Mouse (Mus musculus): ENCODE measurements around the gene Araf.
"Not testable (repeated sequence)": the region's sequence is repeated elsewhere in the genome, so short reads cannot be mapped to it uniquely, and the experiment has no call there.

Araf gene

GRCm38 (mm10) chrX:20797681-20798080 is at the start of gene Araf:
Araf (plus strand) TSS chrX:20797814.
- DNase-seq (ENCODE audit: low spot score in 2 of 2) = no peak

- no peak for DNase-seq (ENCODE audit: low spot score in 2 of 2)
These were observed 48.8 kb upstream of the Araf start for GRCm38 (mm10) chrX:20748829-20749228.

- DNase-seq (ENCODE audit: low spot score in 2 of 2) = no peak
These were observed 36.4 kb upstream of the Araf start for GRCm38 (mm10) chrX:20761201-20761600.

- peak; percentile 22 to 74 for DNase-seq (ENCODE audit: low spot score in 2 of 2)
These were observed 26.8 kb upstream of the Araf start for GRCm38 (mm10) chrX:20770697-20771381.

GRCm38 (mm10) chrX:20771666-20772065 is 25.9 kb upstream of the Araf start:
- no peak for DNase-seq (ENCODE audit: low spot score in 2 of 2)

- no peak for DNase-seq (ENCODE audit: low spot score in 2 of 2)
These were observed 22.2 kb upstream of the Araf start for GRCm38 (mm10) chrX:20775271-20776016.

GRCm38 (mm10) chrX:20777619-20778018 is 20.0 kb upstream of the Araf start:
- DNase-seq (ENCODE audit: low spot score in 2 of 2) = no peak

GRCm38 (mm10) chrX:20787309-20787708 is 10.3 kb upstream of the Araf start:
- no peak for DNase-seq (ENCODE audit: low spot score in 2 of 2)

GRCm38 (mm10) chrX:20792417-20792816 is 5.2 kb upstream of the Araf start:
- DNase-seq (ENCODE audit: low spot score in 2 of 2) = no peak

GRCm38 (mm10) chrX:20793230-20793629 is 4.4 kb upstream of the Araf start:
- DNase-seq (ENCODE audit: low spot score in 2 of 2) = no peak

GRCm38 (mm10) chrX:20794229-20794628 is 3.4 kb upstream of the Araf start:
- no peak for DNase-seq (ENCODE audit: low spot score in 2 of 2)

GRCm38 (mm10) chrX:20798141-20798796 is 655 bp downstream of the Araf start:
- peak; percentile 79 to 80 for DNase-seq (ENCODE audit: low spot score in 2 of 2)

GRCm38 (mm10) chrX:20798797-20799147 is 1.2 kb downstream of the Araf start:
- DNase-seq (ENCODE audit: low spot score in 2 of 2) = no peak

- no peak for DNase-seq (ENCODE audit: low spot score in 2 of 2)
These were observed 3.8 kb downstream of the Araf start for GRCm38 (mm10) chrX:20801456-20801855.

- DNase-seq (ENCODE audit: low spot score in 2 of 2) = not testable (repeated sequence)
These were observed 6.7 kb downstream of the Araf start for GRCm38 (mm10) chrX:20804301-20804700.

GRCm38 (mm10) chrX:20806295-20806694 is 8.7 kb downstream of the Araf start:
- DNase-seq (ENCODE audit: low spot score in 2 of 2) = no peak

GRCm38 (mm10) chrX:20816974-20817373 is 19.4 kb downstream of the Araf start:
- DNase-seq (ENCODE audit: low spot score in 2 of 2) = peak in 1 of 2 experiments; percentile 11

- DNase-seq (ENCODE audit: low spot score in 2 of 2) = peak; percentile 61 to 74
These were observed 21.6 kb downstream of the Araf start for GRCm38 (mm10) chrX:20819204-20819628.

GRCm38 (mm10) chrX:20819708-20820426 is 22.3 kb downstream of the Araf start:
- peak; percentile 27 to 43 for DNase-seq (ENCODE audit: low spot score in 2 of 2)

- DNase-seq (ENCODE audit: low spot score in 2 of 2) = peak; percentile 54 to 66
These were observed 31.3 kb downstream of the Araf start for GRCm38 (mm10) chrX:20828934-20829333.

GRCm38 (mm10) chrX:20847232-20847631 is 49.6 kb downstream of the Araf start:
- no peak for DNase-seq (ENCODE audit: low spot score in 2 of 2)

- DNase-seq (ENCODE audit: low spot score in 2 of 2) = no peak
These were observed 50.2 kb downstream of the Araf start for GRCm38 (mm10) chrX:20847816-20848215.
